Mouse (Mus musculus) megakaryocyte, embryonic 14.5 days (primary cell): ENCODE results near the gene Rbm12b1.
"Not testable (repeated sequence)": the region's sequence is repeated elsewhere in the genome, so short reads cannot be mapped to it uniquely, and the experiment has no call there.

ENCODE experiments used
- FLI1 ChIP-seq: IDR thresholded peaks from 2 replicates; pipeline ENCODE4 v1.6.1; 2012; ENCODE audit warnings: low read length, inconsistent platforms, mixed read lengths
- GATA1 ChIP-seq: IDR thresholded peaks from 3 replicates; pipeline ENCODE4 v1.6.1; 2012; ENCODE audit warnings: mixed read lengths, low read length, inconsistent platforms, borderline replicate concordance

- not testable (repeated sequence) for TF ChIP-seq GATA1, FLI1
Observed at GRCm38 (mm10) chr4:12140141-12140567, at the start of gene Rbm12b1.
